Mouse (Mus musculus): ENCODE data around the gene Taldo1. TPM values are rescaled to one million over a fixed set of nuclear protein-coding genes. Genes with fewer than 3 reads are reported as not detected.

Gene Taldo1
- polyA plus RNA-seq, 1 experiment from 2014 or later, result 322 TPM

DNA sequence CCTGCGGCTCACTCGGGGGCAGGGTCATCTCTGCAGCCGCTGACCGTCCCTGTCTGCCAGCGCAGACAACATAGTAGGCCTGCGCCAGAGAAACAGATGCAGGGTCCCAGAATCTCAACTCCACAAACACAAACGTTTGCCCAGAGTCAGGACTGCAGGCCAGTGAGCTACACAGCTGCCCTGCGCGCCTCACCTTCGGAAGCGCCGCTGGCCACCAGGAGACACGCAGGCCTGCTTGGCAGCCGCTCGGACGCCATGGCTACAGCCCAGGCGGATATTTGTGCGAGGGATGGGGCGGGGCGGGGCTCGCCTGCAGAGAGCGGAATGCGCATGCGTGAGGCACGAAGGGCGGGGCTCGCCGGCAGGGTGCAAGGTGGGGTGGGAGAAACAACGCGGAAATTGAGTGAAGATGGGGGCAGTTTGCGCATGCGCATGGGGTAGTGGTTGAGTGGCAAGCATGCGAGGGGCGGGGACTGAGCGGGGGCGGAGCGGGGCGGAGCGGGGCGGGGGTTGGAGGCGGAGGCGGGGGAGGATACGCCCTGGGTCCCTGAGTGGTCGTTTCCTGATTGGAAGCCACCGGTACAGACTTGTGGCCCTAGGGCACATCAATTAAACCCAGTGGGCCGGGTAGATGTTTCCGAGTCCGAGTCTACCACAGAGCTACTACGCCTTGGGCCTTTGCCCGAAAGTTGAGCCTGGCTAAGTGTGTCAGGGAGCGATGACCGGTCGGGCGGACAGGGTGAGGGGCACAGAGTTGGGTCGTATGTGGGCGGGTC lies 22.0 kb downstream of the Taldo1 start, which contains the start of gene Gatd1:
Gatd1 (minus strand) TSS at position 328 of the 776 bp plus-strand sequence.
- Histone ChIP-seq H3K9ac (ENCODE audit: low read depth, low read length) (peak within 1 kb of the TSS; percentile 89), H3K27ac (ENCODE audit: low read depth, low read length) (peak within 1 kb of the TSS; percentile 85), H3K9me3 (ENCODE audit: control insufficient read depth, low read length) (no peaks in the 10 kb centered on the region), H3K27me3 (ENCODE audit: control insufficient read depth, insufficient read depth, low read length) (no peaks in the 10 kb centered on the region), H3K4me3 (ENCODE audit: low read length) (peak within 1 kb of the TSS; percentile 71), H3K36me3 (ENCODE audit: control insufficient read depth, insufficient read depth, low read length) (peaks cover 19% of the 10 kb centered on the region), H3K4me1 (ENCODE audit: control insufficient read depth, insufficient read depth, low read length) (peaks cover 7% of the 10 kb centered on the region; the same call in 1 of the 2 replicates), H3K4me2 (replicated peaks; ENCODE audit: low read depth, low read length) (peak within 1 kb of the TSS; percentile 88)
- ATAC-seq (ENCODE audit: low FRiP score, low TSS enrichment), result peak; percentile 91
- WGBS, result 1% methylated on average over 56 of the region's 56 CpGs

DNA sequence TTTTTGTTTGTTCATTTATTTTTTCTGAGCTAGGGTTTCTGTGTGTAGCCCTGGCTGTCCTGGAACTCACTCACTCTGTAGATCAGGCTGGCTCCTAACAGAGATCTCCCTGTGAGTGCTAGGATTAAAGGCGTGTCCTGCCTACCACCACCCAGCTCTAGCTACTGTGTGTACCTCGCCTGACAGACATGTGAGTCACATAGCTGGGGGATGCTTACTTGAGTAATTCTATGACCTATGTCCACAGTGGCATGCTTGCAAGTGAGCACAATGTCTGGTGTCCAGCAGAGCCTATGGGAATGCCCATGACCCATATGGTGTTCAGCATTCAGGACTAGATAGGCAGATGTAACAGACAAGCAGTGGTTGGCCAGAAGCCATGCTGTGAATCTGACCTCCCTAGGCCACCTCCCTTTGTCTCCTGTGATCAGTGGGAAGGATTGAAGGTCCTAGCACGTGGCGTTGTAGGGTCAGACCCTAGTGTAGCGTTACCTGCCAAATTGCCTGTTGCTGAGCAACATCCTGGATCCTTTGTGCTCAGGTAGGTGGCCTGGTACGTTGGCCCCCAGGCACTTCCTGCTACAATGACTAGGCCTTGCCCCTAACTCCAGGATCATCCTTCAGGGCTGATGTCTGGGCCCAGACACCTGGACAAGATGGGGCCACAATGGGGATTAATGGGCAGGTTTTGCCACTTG lies 24.3 kb downstream of the Taldo1 start:
- WGBS, result 79% methylated on average over 6 of the region's 6 CpGs
- no peak overlapping the region for H3K4me2 ChIP-seq (replicated peaks; ENCODE audit: low read depth, low read length)
- no peak overlapping the region for H3K9ac ChIP-seq (ENCODE audit: low read depth, low read length)

DNA sequence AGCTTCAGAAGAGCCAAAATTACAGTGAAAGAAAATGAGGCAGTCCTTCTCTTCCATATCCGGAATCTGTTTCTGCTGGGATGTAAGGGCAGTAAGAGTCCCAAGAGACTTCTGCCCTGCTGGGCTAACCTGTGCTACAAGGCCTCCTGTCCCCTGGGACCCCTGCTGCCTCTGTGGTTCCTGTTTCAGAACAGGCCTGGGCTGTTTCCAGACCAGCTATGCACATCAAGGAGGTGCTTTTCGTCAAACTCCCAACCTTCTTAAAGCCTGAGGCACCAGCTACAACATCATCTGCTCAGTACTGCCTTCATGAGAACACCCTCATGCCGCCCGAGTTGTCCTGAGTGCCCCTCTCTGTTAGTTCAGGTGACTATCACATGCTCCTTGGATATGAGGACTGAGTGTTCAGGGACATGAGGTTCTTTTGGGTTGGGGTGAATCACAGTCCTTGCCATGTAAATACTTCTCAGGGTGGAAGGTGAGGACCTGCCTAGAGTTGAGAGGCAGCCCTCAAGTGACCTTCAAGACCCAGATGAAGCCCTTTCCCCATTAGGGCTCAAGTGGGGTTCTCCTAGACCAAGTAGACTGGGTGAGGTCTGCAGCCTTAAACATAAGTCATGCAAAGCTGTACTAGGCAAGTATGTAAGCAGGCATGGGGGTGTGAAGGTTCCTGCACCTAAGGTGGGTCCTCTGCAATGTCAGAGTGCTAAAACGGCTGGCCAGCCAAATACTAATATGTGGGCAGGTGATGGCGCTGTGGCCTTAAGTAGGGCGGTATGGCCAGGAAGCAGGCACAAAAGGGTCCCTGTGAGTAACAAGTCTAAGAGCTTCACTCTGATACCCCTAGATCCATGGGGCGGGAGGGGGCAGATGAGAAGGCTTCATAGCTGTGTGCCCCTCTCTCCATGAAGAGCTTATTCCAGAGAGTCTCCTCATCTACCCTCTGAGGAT lies 26.0 kb downstream of the Taldo1 start:
- H3K36me3 ChIP-seq (ENCODE audit: control insufficient read depth, insufficient read depth, low read length), result no peaks in the 10 kb centered on the region
- no peak overlapping the region for H3K4me3 ChIP-seq (ENCODE audit: low read length)
- no peak overlapping the region for H3K4me2 ChIP-seq (replicated peaks; ENCODE audit: low read depth, low read length)
- H3K9ac ChIP-seq (ENCODE audit: low read depth, low read length), result no peak overlapping the region
- peaks cover 4% of the 10 kb centered on the region; the same call in 1 of the 2 replicates for H3K4me1 ChIP-seq (ENCODE audit: control insufficient read depth, insufficient read depth, low read length)
- ATAC-seq (ENCODE audit: low FRiP score, low TSS enrichment), result no peak
- no peak overlapping the region for H3K27ac ChIP-seq (ENCODE audit: low read depth, low read length)
- no peaks in the 10 kb centered on the region for H3K9me3 ChIP-seq (ENCODE audit: control insufficient read depth, low read length)
- 72% methylated on average over 8 of the region's 8 CpGs for WGBS
- H3K27me3 ChIP-seq (ENCODE audit: control insufficient read depth, insufficient read depth, low read length), result no peaks in the 10 kb centered on the region

More for the DNA sequence above, 24.3 kb downstream of the Taldo1 start:
- no peak overlapping the region for H3K4me3 ChIP-seq (ENCODE audit: low read length)
- H3K27me3 ChIP-seq (ENCODE audit: control insufficient read depth, insufficient read depth, low read length), result no peaks in the 10 kb centered on the region
- no peak for ATAC-seq (ENCODE audit: low FRiP score, low TSS enrichment)
- H3K36me3 ChIP-seq (ENCODE audit: control insufficient read depth, insufficient read depth, low read length), result peaks cover 3% of the 10 kb centered on the region; the same call in 1 of the 2 replicates
- no peaks in the 10 kb centered on the region for H3K9me3 ChIP-seq (ENCODE audit: control insufficient read depth, low read length)
- peaks cover 7% of the 10 kb centered on the region; the same call in 1 of the 2 replicates for H3K4me1 ChIP-seq (ENCODE audit: control insufficient read depth, insufficient read depth, low read length)
- no peak overlapping the region for H3K27ac ChIP-seq (ENCODE audit: low read depth, low read length)

DNA sequence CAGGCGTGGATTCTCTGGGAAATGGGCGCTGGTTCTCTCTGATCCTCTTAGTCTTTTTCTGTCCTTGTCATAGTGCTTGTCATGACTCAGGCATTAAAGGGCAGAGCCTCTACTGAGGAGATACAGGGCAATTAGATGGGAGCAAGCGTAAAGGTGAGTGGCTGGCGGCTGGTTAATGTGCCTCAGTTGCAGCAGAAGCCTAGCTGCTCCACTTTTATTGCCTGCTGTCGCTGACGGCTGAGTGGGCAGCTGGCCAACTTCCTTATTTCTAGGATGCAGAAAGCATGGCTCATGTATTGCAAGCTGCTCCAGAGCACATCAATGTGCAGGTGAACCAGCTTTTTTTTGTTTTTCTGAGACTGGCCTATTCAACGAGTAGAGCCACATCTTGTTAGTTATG lies 27.0 kb downstream of the Taldo1 start:
- Histone ChIP-seq H3K4me1 (ENCODE audit: control insufficient read depth, insufficient read depth, low read length) (no peaks in the 10 kb centered on the region), H3K9ac (ENCODE audit: low read depth, low read length) (no peak overlapping the region), H3K27me3 (ENCODE audit: control insufficient read depth, insufficient read depth, low read length) (no peaks in the 10 kb centered on the region), H3K9me3 (ENCODE audit: control insufficient read depth, low read length) (no peaks in the 10 kb centered on the region), H3K4me3 (ENCODE audit: low read length) (no peak overlapping the region), H3K27ac (ENCODE audit: low read depth, low read length) (no peak overlapping the region), H3K4me2 (replicated peaks; ENCODE audit: low read depth, low read length) (no peak overlapping the region), H3K36me3 (ENCODE audit: control insufficient read depth, insufficient read depth, low read length) (no peaks in the 10 kb centered on the region)
- 45% methylated on average over 7 of the region's 7 CpGs for WGBS
- no peak for ATAC-seq (ENCODE audit: low FRiP score, low TSS enrichment)

GRCm38 (mm10) chr7:141420030-141420702 lies 28.2 kb downstream of the Taldo1 start:
- H3K9ac ChIP-seq (ENCODE audit: low read depth, low read length), result no peak overlapping the region
- H3K4me1 ChIP-seq (ENCODE audit: control insufficient read depth, insufficient read depth, low read length), result no peaks in the 10 kb centered on the region
- H3K9me3 ChIP-seq (ENCODE audit: control insufficient read depth, low read length), result no peaks in the 10 kb centered on the region
- no peak overlapping the region for H3K27ac ChIP-seq (ENCODE audit: low read depth, low read length)
- no peak overlapping the region for H3K4me2 ChIP-seq (replicated peaks; ENCODE audit: low read depth, low read length)
- no peak for ATAC-seq (ENCODE audit: low FRiP score, low TSS enrichment)
- H3K4me3 ChIP-seq (ENCODE audit: low read length), result no peak overlapping the region
- no peaks in the 10 kb centered on the region for H3K27me3 ChIP-seq (ENCODE audit: control insufficient read depth, insufficient read depth, low read length)
- 82% methylated on average over 9 of the region's 9 CpGs for whole genome bisulfite sequencing
- H3K36me3 ChIP-seq (ENCODE audit: control insufficient read depth, insufficient read depth, low read length), result no peaks in the 10 kb centered on the region

DNA sequence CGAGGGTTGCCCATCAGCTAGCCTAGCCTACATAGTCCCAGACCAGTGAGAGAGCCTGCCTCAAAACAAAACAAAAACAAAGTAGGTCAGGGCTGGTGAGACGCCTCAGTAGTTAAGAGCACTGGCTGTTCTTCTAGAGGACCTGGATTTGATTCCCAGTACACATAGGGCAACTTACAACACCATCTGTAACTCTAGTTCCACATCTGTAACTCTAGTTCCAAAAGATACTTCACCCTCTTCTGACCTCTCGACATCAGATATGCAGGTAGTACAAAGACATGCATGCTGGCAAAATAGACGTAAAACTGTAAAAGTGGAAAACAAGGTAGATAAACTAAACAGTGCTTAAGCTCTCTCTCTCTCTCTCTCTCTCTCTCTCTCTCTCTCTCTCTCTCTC lies 31.8 kb downstream of the Taldo1 start:
- WGBS, result 53% methylated on average over 4 of the region's 4 CpGs
- Histone ChIP-seq H3K4me1 (ENCODE audit: control insufficient read depth, insufficient read depth, low read length) (0 out of 2 replicates have a peak, but pooled peaks cover 3% of the 10 kb centered on the region), H3K9ac (ENCODE audit: low read depth, low read length) (no peak overlapping the region), H3K4me3 (ENCODE audit: low read length) (no peak overlapping the region), H3K9me3 (ENCODE audit: control insufficient read depth, low read length) (no peaks in the 10 kb centered on the region), H3K27ac (ENCODE audit: low read depth, low read length) (no peak overlapping the region), H3K4me2 (replicated peaks; ENCODE audit: low read depth, low read length) (no peak overlapping the region), H3K36me3 (ENCODE audit: control insufficient read depth, insufficient read depth, low read length) (no peaks in the 10 kb centered on the region), H3K27me3 (ENCODE audit: control insufficient read depth, insufficient read depth, low read length) (no peaks in the 10 kb centered on the region)
- ATAC-seq (ENCODE audit: low FRiP score, low TSS enrichment), result no peak

DNA sequence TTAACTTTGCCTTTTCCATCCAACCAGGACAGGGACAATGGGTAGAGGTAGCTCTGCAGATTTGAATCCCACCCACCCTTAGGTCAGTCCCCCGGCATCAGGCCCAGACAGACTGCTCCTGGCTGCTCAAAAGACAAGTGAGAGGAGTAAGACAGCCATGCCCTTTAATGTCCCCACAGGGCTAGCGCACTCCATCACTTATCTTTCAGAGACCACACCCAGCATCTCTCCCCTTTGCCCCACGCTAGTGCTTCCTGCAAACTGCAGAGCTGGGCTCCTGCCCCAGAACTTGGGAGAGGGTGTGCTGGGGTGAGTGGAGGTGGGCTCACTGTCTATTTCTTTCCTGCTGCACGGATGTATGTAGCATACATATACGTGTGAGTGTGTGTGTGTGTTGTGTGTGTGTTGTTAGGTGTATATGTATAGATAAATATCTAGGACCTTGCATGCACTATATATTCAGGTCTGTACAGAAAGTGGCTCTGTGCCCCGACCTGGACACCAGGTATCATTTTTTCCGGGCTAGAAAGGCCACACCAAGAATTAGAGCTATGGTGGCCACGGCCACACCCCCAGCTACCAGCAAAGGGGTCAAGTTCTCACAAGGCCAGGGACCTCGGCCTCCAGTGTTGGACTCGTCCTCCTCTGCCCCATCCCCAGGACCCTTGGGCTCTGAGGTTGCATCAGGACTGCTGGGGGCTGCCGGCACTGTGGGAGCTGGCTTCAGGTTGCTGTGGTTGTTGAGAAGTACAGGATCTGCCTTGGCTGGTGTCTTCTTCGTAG lies 35.1 kb downstream of the Taldo1 start:
- H3K4me2 ChIP-seq (replicated peaks; ENCODE audit: low read depth, low read length), result no peak overlapping the region
- whole genome bisulfite sequencing, result 83% methylated on average over 12 of the region's 12 CpGs
- ATAC-seq (ENCODE audit: low FRiP score, low TSS enrichment), result no peak

GRCm38 (mm10) chr7:141428701-141429100 lies 36.7 kb downstream of the Taldo1 start:
- no peak overlapping the region for H3K27ac ChIP-seq (ENCODE audit: low read depth, low read length)
- 50% methylated on average over 5 of the region's 5 CpGs for WGBS

More for the DNA sequence above, 35.1 kb downstream of the Taldo1 start:
- Histone ChIP-seq H3K9me3 (ENCODE audit: control insufficient read depth, low read length) (no peaks in the 10 kb centered on the region), H3K27me3 (ENCODE audit: control insufficient read depth, insufficient read depth, low read length) (no peaks in the 10 kb centered on the region), H3K9ac (ENCODE audit: low read depth, low read length) (no peak overlapping the region), H3K4me1 (ENCODE audit: control insufficient read depth, insufficient read depth, low read length) (peaks cover 13% of the 10 kb centered on the region), H3K4me3 (ENCODE audit: low read length) (no peak overlapping the region), H3K36me3 (ENCODE audit: control insufficient read depth, insufficient read depth, low read length) (peaks cover 20% of the 10 kb centered on the region), H3K27ac (ENCODE audit: low read depth, low read length) (no peak overlapping the region)

More at GRCm38 (mm10) chr7:141428701-141429100, 36.7 kb downstream of the Taldo1 start:
- Histone ChIP-seq H3K9ac (ENCODE audit: low read depth, low read length) (no peak overlapping the region), H3K4me2 (replicated peaks; ENCODE audit: low read depth, low read length) (no peak overlapping the region; the same call in 1 of the 2 replicates), H3K36me3 (ENCODE audit: control insufficient read depth, insufficient read depth, low read length) (peaks cover 33% of the 10 kb centered on the region), H3K4me3 (ENCODE audit: low read length) (no peak overlapping the region), H3K4me1 (ENCODE audit: control insufficient read depth, insufficient read depth, low read length) (peaks cover 14% of the 10 kb centered on the region), H3K27me3 (ENCODE audit: control insufficient read depth, insufficient read depth, low read length) (no peaks in the 10 kb centered on the region), H3K9me3 (ENCODE audit: control insufficient read depth, low read length) (no peaks in the 10 kb centered on the region)
- no peak for ATAC-seq (ENCODE audit: low FRiP score, low TSS enrichment)

All from kidney, embryonic 14.5 days (tissue).